Mouse (Mus musculus) kidney, adult 8-10 months (tissue): ENCODE measurements at regions not wholly inside any gene's neighbourhood (a gene's known extent, or its start where the extent isn't known, plus 50 kb on each side); places are given as distances from the start of the nearest gene placed in this dataset.

Source experiments
- DNase-seq, 2 experiments: peaks; one replicate each; pipeline ENCODE4 v3.0.0; 2022

GRCm38 (mm10) chr6:127391258-127392011 is 55.2 kb upstream of the Parp11 start:
- no peak for DNase-seq

- no peak for DNase-seq
Measured at GRCm38 (mm10) chr6:127392012-127392798, 54.4 kb upstream of the Parp11 start.

- DNase-seq: no peak
Measured at GRCm38 (mm10) chr6:127392799-127393172, 53.9 kb upstream of the Parp11 start.

DNA sequence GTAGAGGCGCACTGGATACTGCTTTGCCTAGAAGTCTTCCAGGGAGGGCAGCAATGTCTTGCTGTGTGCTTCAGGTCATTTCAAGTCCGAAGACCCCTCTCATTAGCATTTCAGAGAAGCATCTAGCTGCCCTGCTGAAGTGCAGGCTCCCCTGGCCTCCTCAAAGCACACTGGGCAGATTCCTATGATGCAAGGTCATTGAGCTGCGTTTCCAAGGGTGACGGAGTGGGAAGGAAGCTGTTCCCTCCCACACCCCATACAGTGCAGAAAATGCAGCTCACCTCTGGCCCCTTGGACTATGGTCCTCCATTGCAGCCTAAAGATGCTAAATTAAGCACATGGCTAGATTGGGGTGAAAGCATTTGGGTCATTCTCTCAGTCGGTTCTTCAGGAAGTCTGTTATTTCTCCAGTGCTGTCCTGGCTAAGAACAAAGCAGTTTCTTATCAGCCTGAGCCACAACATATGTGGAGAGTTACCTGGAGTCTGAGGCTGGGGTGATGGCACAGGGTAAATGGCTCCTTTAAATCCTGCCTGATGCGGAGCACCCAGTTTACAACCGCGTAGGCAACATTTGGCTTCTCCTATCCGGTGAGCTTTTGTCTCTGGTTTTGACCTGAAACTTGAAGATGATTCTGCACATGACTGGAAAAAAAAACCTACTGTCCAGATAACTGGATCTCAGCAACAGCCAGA is 52.6 kb upstream of the Parp11 start:
- no peak for DNase-seq
